Mouse (Mus musculus) thymus, postnatal 25 days (tissue): ENCODE data around the gene Gli3.
A peak's percentile ranks its signal among the peaks of the same experiment; 100 is the strongest.

Experiments
- DNase-seq: peaks from one replicate; pipeline ENCODE4 v3.0.0; 2022

The Gli3 gene

GRCm38 (mm10) chr13:15742777-15743176 lies 279.7 kb downstream of the Gli3 start:
- no peak for DNase-seq

- DNase-seq = peak; percentile 53
These were observed 296.0 kb downstream of the Gli3 start for GRCm38 (mm10) chr13:15758835-15759632.

- no peak for DNase-seq
These were observed 296.8 kb downstream of the Gli3 start for GRCm38 (mm10) chr13:15759633-15760441.

GRCm38 (mm10) chr13:15762291-15762690 lies 299.3 kb downstream of the Gli3 start:
- no peak for DNase-seq

- DNase-seq = peak; percentile 8
These were observed 299.9 kb downstream of the Gli3 start for GRCm38 (mm10) chr13:15762901-15763417.

GRCm38 (mm10) chr13:15777624-15778023 lies 314.6 kb downstream of the Gli3 start:
- DNase-seq = no peak
